Mouse (Mus musculus) limb, embryonic 11.5 days (tissue): ENCODE measurements at regions not wholly inside any gene's neighbourhood (a gene's known extent, or its start where the extent isn't known, plus 50 kb on each side); places are given as distances from the start of the nearest gene placed in this dataset.

Experiments
- ATAC-seq: fragments of 200-750 bp; cut with Nextera tagmentation; 2 replicates; pipeline ENCODE4 v1.8.0; 2017; ENCODE audit warnings: low read depth; ENCODE audit not compliant: insufficient number of reproducible peaks, low FRiP score, low TSS enrichment
- DNase-seq: peaks from one replicate; pipeline ENCODE4 v3.0.0-alpha.2; 2015; ENCODE audit warnings: low spot score
- H3K27ac ChIP-seq: fragments of 300-500 bp; sonication (generic); replicated peaks from 2 replicates; pipeline ENCODE4 v1.5.1; 2014; ENCODE audit warnings: low read depth, mild to moderate bottlenecking, low read length
- H3K27me3 ChIP-seq: fragments of 300-500 bp; sonication (generic); 2 replicates; pipeline ENCODE4 v1.6.1; 2014; ENCODE audit warnings: mild to moderate bottlenecking, low read length, mixed read lengths; ENCODE audit not compliant: control insufficient read depth, insufficient read depth
- H3K36me3 ChIP-seq: fragments of 300-500 bp; sonication (generic); 2 replicates; pipeline ENCODE4 v1.6.1; 2014; ENCODE audit warnings: mild to moderate bottlenecking, low read length, moderate library complexity, mixed read lengths; ENCODE audit not compliant: control insufficient read depth, insufficient read depth
- H3K4me1 ChIP-seq: fragments of 300-500 bp; sonication (generic); 2 replicates; pipeline ENCODE4 v1.6.1; 2014; ENCODE audit warnings: low read length, mixed read lengths; ENCODE audit not compliant: control insufficient read depth, insufficient read depth
- H3K4me2 ChIP-seq: fragments of 300-500 bp; sonication (generic); 2 replicates; pipeline ENCODE4 v1.6.1; 2014; ENCODE audit warnings: low read depth, mild to moderate bottlenecking, moderate library complexity; ENCODE audit not compliant: severe bottlenecking
- H3K4me3 ChIP-seq: fragments of 300-500 bp; sonication (generic); 2 replicates; pipeline ENCODE4 v1.5.1; 2014; ENCODE audit warnings: low read depth, low read length
- H3K9ac ChIP-seq: fragments of 300-500 bp; sonication (generic); 2 replicates; pipeline ENCODE4 v1.6.1; 2014; ENCODE audit warnings: mild to moderate bottlenecking, low read length
- H3K9me3 ChIP-seq: fragments of 300-500 bp; sonication (generic); 2 replicates; pipeline ENCODE4 v1.6.1; 2016; ENCODE audit warnings: low read length; ENCODE audit not compliant: control insufficient read depth
- WGBS: fragments of 180-500 bp; shearing (Covaris S2); extraction: QIAGEN DNeasy Blood & Tissue Kit; methylation state at CpG from one replicate; pipeline ENCODE4 v1.1.7; 2014; 5-methylcytosine and 5-hydroxymethylcytosine counted together

- 48% methylated on average over 8 of the region's 8 CpGs for WGBS
- no peak for DNase-seq
These were observed 220.1 kb downstream of the Elavl2 start for GRCm38 (mm10) chr4:91180241-91181096.

GRCm38 (mm10) chr4:91164280-91165121 is 236.1 kb downstream of the Elavl2 start:
- no peaks in the 10 kb centered on the region for H3K9me3 ChIP-seq
- H3K36me3 ChIP-seq, result no peaks in the 10 kb centered on the region
- no peaks in the 10 kb centered on the region for H3K27me3 ChIP-seq
- H3K9ac ChIP-seq, result no peak overlapping the region
- ATAC-seq, result no peak
- WGBS, result 79% methylated on average over 11 of the region's 11 CpGs
- no peaks in the 10 kb centered on the region for H3K4me1 ChIP-seq
- no peak overlapping the region for H3K4me3 ChIP-seq
- no peak overlapping the region for H3K4me2 ChIP-seq
- H3K27ac ChIP-seq, result no peak overlapping the region
- DNase-seq, result no peak

More at GRCm38 (mm10) chr4:91180241-91181096, 220.1 kb downstream of the Elavl2 start:
- no peak overlapping the region for H3K4me2 ChIP-seq
- H3K36me3 ChIP-seq, result no peaks in the 10 kb centered on the region
- H3K27ac ChIP-seq, result no peak overlapping the region
- no peaks in the 10 kb centered on the region for H3K27me3 ChIP-seq
- H3K4me1 ChIP-seq, result no peaks in the 10 kb centered on the region
- no peaks in the 10 kb centered on the region for H3K9me3 ChIP-seq
- no peak overlapping the region for H3K9ac ChIP-seq
- no peak overlapping the region for H3K4me3 ChIP-seq
- ATAC-seq, result no peak

GRCm38 (mm10) chr4:91157047-91157446 is 243.5 kb downstream of the Elavl2 start:
- Histone ChIP-seq H3K27me3 (no peaks in the 10 kb centered on the region), H3K9ac (no peak overlapping the region), H3K4me2 (no peak overlapping the region), H3K36me3 (no peaks in the 10 kb centered on the region), H3K4me1 (no peaks in the 10 kb centered on the region), H3K27ac (no peak overlapping the region), H3K9me3 (no peaks in the 10 kb centered on the region), H3K4me3 (no peak overlapping the region)
- 63% methylated on average over 7 of the region's 7 CpGs for WGBS
- DNase-seq (no peak), ATAC-seq (no peak)

- Histone ChIP-seq H3K4me3 (no peak overlapping the region), H3K9ac (no peak overlapping the region), H3K4me1 (no peaks in the 10 kb centered on the region), H3K4me2 (no peak overlapping the region), H3K27me3 (no peaks in the 10 kb centered on the region), H3K36me3 (no peaks in the 10 kb centered on the region), H3K9me3 (no peaks in the 10 kb centered on the region), H3K27ac (no peak overlapping the region)
- DNase-seq, result no peak
- WGBS, result 90% methylated on average over 7 of the region's 7 CpGs
- no peak for ATAC-seq
These were observed 255.9 kb downstream of the Elavl2 start for GRCm38 (mm10) chr4:91144666-91145065.

DNA sequence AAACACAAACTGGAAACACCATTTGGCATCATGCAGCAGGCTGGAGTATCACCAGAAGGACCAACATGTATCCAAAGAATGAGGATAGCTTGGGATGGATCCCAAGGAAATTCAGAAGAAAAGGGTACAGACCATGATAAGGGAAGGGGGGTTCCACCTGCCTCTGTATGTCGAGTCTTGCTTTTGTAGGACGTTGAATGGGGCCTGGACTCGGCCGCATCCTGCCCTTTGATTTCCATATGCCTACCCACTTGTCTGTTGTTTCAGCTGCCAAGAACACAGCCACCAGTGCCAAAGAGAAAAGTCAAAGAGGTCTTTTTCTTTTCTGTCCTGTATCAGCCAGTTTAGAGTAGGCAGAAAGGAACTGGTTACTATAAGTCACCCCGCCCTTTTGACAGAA is 256.7 kb downstream of the Elavl2 start:
- 94% methylated on average over 5 of the region's 5 CpGs for WGBS
- Histone ChIP-seq H3K9me3 (no peaks in the 10 kb centered on the region), H3K27ac (no peak overlapping the region), H3K27me3 (no peaks in the 10 kb centered on the region), H3K4me1 (no peaks in the 10 kb centered on the region), H3K4me2 (no peak overlapping the region), H3K4me3 (no peak overlapping the region), H3K36me3 (no peaks in the 10 kb centered on the region), H3K9ac (no peak overlapping the region)
- DNase-seq (no peak), ATAC-seq (no peak)

- H3K4me2 ChIP-seq, result no peak overlapping the region
These were observed 265.3 kb downstream of the Elavl2 start for GRCm38 (mm10) chr4:91135327-91135726.

DNA sequence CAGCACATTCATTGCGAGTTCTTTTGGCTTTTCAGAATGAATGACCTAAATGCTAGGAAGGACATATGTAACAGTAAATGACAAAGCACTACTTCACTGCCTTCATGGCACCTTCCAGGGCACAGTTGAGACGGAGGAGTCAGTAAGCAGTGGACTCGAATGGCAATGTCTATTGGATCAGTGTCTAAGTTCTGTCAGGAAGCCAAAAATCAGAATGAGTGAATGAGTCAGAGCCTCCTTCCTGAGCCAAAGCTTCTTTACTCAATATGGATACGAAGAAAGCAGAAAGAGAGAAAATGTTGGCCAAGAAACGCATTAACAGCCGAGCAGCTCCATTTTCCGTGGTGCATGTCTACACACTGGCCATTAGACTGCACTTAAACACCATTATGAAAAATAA is 268.3 kb downstream of the Elavl2 start:
- WGBS, result 92% methylated on average over 7 of the region's 7 CpGs
- ATAC-seq, result no peak
- H3K4me1 ChIP-seq, result no peaks in the 10 kb centered on the region

More at GRCm38 (mm10) chr4:91135327-91135726, 265.3 kb downstream of the Elavl2 start:
- 89% methylated on average over 3 of the region's 3 CpGs for WGBS
- DNase-seq, result no peak
- Histone ChIP-seq H3K9me3 (no peaks in the 10 kb centered on the region), H3K27ac (no peak overlapping the region), H3K36me3 (no peaks in the 10 kb centered on the region), H3K4me3 (no peak overlapping the region), H3K4me1 (no peaks in the 10 kb centered on the region), H3K9ac (no peak overlapping the region), H3K27me3 (no peaks in the 10 kb centered on the region)
- ATAC-seq, result no peak

GRCm38 (mm10) chr4:91120277-91120676 is 280.3 kb downstream of the Elavl2 start:
- no peaks in the 10 kb centered on the region for H3K4me1 ChIP-seq
- 68% methylated on average over 4 of the region's 4 CpGs for WGBS
- ATAC-seq, result no peak

More for the DNA sequence above, 268.3 kb downstream of the Elavl2 start:
- no peak overlapping the region for H3K4me3 ChIP-seq
- no peak for DNase-seq
- no peak overlapping the region for H3K4me2 ChIP-seq
- no peak overlapping the region for H3K27ac ChIP-seq
- H3K9ac ChIP-seq, result no peak overlapping the region
- H3K27me3 ChIP-seq, result no peaks in the 10 kb centered on the region
- H3K9me3 ChIP-seq, result no peaks in the 10 kb centered on the region
- no peaks in the 10 kb centered on the region for H3K36me3 ChIP-seq

More at GRCm38 (mm10) chr4:91120277-91120676, 280.3 kb downstream of the Elavl2 start:
- Histone ChIP-seq H3K4me3 (no peak overlapping the region), H3K9ac (no peak overlapping the region), H3K4me2 (no peak overlapping the region), H3K27ac (no peak overlapping the region), H3K27me3 (no peaks in the 10 kb centered on the region), H3K36me3 (no peaks in the 10 kb centered on the region), H3K9me3 (no peaks in the 10 kb centered on the region)
- DNase-seq, result no peak
